Mouse (Mus musculus): ENCODE measurements at regions not wholly inside any gene's neighbourhood (a gene's known extent, or its start where the extent isn't known, plus 50 kb on each side); places are given as distances from the start of the nearest gene placed in this dataset.

GRCm38 (mm10) chr7:50993707-50994106, 394.7 kb downstream of the 4933405O20Rik start:
- WGBS = 49% methylated on average over 1 of the region's 1 CpGs
- no peaks in the 10 kb centered on the region for H3K9me3 ChIP-seq
- no peak overlapping the region for H3K9ac ChIP-seq
- no peaks in the 10 kb centered on the region for H3K27me3 ChIP-seq
- ATAC-seq (ENCODE audit: low FRiP score, low read depth) = no peak
- no peaks in the 10 kb centered on the region for H3K4me1 ChIP-seq
- H3K27ac ChIP-seq = no peak overlapping the region
- no peak overlapping the region for H3K4me3 ChIP-seq
- H3K4me2 ChIP-seq (replicated peaks) = no peak overlapping the region
- no peaks in the 10 kb centered on the region for H3K36me3 ChIP-seq

- WGBS = 83% methylated on average over 3 of the region's 3 CpGs
These were observed 443.1 kb downstream of the 4933405O20Rik start for GRCm38 (mm10) chr7:51041899-51042667.

DNA sequence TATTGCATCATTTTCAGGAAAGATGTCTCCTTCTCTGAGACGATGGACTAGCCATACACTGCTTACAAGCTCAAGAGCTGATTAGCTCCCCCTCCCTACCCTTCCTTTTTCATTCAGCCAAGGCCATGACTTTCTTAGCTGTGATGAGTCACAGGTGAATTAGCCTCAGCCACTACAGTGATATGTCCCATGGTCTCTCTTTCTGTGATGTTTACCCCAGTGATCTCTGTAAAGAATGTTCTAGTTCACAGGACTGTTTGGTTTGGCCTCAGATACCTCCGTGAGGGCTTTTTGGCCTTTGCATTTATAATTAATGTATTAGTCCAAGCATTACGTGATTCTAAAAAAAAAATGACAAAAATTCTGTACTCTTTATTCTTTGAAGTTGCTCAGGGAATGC, 452.5 kb downstream of the 4933405O20Rik start:
- Histone ChIP-seq H3K4me2 (replicated peaks) (no peak overlapping the region), H3K9me3 (no peaks in the 10 kb centered on the region), H3K27me3 (no peaks in the 10 kb centered on the region), H3K27ac (no peak overlapping the region), H3K9ac (no peak overlapping the region), H3K4me3 (no peak overlapping the region), H3K36me3 (no peaks in the 10 kb centered on the region), H3K4me1 (no peaks in the 10 kb centered on the region)
- no peak for ATAC-seq (ENCODE audit: low FRiP score, low read depth)
- WGBS = 86% methylated on average over 3 of the region's 3 CpGs

More at GRCm38 (mm10) chr7:51041899-51042667, 443.1 kb downstream of the 4933405O20Rik start:
- ATAC-seq (ENCODE audit: low FRiP score, low read depth) = no peak
- Histone ChIP-seq H3K4me1 (no peaks in the 10 kb centered on the region), H3K27me3 (no peaks in the 10 kb centered on the region), H3K36me3 (no peaks in the 10 kb centered on the region), H3K4me3 (no peak overlapping the region), H3K27ac (no peak overlapping the region), H3K9ac (no peak overlapping the region), H3K9me3 (no peaks in the 10 kb centered on the region), H3K4me2 (replicated peaks) (no peak overlapping the region)

- Histone ChIP-seq H3K27me3 (no peaks in the 10 kb centered on the region), H3K36me3 (no peaks in the 10 kb centered on the region), H3K27ac (no peak overlapping the region), H3K9me3 (no peaks in the 10 kb centered on the region), H3K4me2 (replicated peaks) (no peak overlapping the region), H3K9ac (no peak overlapping the region), H3K4me3 (no peak overlapping the region), H3K4me1 (no peaks in the 10 kb centered on the region)
- no peak for ATAC-seq (ENCODE audit: low FRiP score, low read depth)
- WGBS = 10% methylated on average over 1 of the region's 1 CpGs
These were observed 442.5 kb upstream of the Ano5 start for GRCm38 (mm10) chr7:51068376-51068775.

DNA sequence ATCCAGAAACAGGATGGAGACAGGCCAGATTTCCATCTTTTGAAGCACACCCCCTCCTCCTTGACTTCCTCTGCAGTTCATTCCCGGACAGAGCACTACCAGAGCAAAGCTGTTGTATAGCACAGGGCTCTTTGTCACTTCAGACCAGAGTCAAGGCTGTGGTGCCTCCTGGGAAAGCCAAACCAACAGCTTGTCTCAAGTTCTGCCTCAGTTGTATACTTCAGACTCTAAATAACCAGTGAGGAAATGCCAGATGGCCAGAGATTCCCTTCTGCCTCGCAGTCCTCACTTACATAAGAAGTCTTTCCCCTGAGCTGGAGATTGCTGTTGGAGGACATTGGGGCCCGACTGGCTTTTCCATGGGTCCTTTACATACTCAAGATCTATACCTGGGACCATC, 417.1 kb upstream of the Ano5 start:
- no peak overlapping the region for H3K4me2 ChIP-seq (replicated peaks)
- no peaks in the 10 kb centered on the region for H3K36me3 ChIP-seq
- H3K9me3 ChIP-seq = no peaks in the 10 kb centered on the region
- no peak overlapping the region for H3K27ac ChIP-seq
- no peak overlapping the region for H3K9ac ChIP-seq
- H3K4me3 ChIP-seq = no peak overlapping the region
- no peaks in the 10 kb centered on the region for H3K4me1 ChIP-seq
- ATAC-seq (ENCODE audit: low FRiP score, low read depth) = no peak
- H3K27me3 ChIP-seq = no peaks in the 10 kb centered on the region
- 67% methylated on average over 3 of the region's 3 CpGs for WGBS

GRCm38 (mm10) chr7:51101166-51101565, 409.7 kb upstream of the Ano5 start:
- 74% methylated on average over 2 of the region's 2 CpGs for whole genome bisulfite sequencing
- Histone ChIP-seq H3K9ac (no peak overlapping the region), H3K27ac (no peak overlapping the region), H3K27me3 (no peaks in the 10 kb centered on the region), H3K4me2 (replicated peaks) (no peak overlapping the region), H3K4me1 (no peaks in the 10 kb centered on the region), H3K4me3 (no peak overlapping the region), H3K36me3 (no peaks in the 10 kb centered on the region), H3K9me3 (no peaks in the 10 kb centered on the region)
- no peak for ATAC-seq (ENCODE audit: low FRiP score, low read depth)

DNA sequence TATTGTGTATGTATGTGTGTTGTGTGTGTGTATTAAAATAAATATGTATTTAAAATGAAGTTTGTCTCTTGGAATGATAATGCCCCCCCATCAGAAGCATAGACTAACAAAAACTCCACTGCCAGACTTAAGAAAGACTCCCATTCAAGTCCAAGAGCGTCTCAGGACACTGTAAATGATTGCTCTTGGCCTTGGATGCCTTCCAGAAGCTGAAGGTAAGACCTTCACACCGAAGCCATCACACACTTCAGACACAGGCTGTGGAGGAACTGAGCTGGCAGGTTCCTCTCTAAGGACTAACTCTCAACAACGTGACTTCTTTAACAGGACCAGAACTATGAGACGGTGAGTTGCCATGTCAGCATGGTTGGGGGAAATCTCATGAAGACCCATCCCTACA, 370.0 kb upstream of the Ano5 start:
- WGBS = 82% methylated on average over 4 of the region's 4 CpGs
- Histone ChIP-seq H3K9me3 (no peaks in the 10 kb centered on the region), H3K27me3 (no peaks in the 10 kb centered on the region), H3K27ac (no peak overlapping the region), H3K4me2 (replicated peaks) (no peak overlapping the region), H3K36me3 (no peaks in the 10 kb centered on the region), H3K9ac (no peak overlapping the region), H3K4me1 (no peaks in the 10 kb centered on the region), H3K4me3 (no peak overlapping the region)
- no peak for ATAC-seq (ENCODE audit: low FRiP score, low read depth)

DNA sequence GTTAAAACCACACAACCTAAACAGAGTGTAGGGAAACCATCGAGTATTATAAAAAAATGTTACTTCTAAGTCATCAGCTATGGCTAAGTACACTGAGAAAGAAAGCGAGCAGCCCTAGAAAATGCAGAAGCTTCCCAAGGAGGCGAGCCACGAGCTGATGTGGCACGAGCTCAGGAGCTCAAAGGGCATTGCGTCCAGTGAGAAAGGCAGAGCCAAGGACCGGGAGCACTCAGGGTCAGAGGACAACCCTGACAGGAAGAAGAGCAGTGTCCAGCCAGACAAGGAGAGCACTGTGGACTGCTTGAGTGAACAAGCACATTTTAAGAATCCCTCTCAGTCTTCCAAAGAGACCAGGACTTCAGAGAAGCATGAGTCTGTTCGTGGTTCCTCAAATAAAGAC, 335.6 kb upstream of the Ano5 start:
- Histone ChIP-seq H3K27me3 (no peaks in the 10 kb centered on the region), H3K9ac (no peak overlapping the region), H3K36me3 (no peaks in the 10 kb centered on the region), H3K9me3 (no peaks in the 10 kb centered on the region), H3K27ac (no peak overlapping the region), H3K4me1 (no peaks in the 10 kb centered on the region), H3K4me3 (no peak overlapping the region), H3K4me2 (replicated peaks) (no peak overlapping the region)
- 90% methylated on average over 8 of the region's 8 CpGs for WGBS
- ATAC-seq (ENCODE audit: low FRiP score, low read depth) = no peak

- ATAC-seq (ENCODE audit: low FRiP score, low read depth) = no peak
- Histone ChIP-seq H3K4me1 (no peaks in the 10 kb centered on the region), H3K9ac (no peak overlapping the region), H3K27me3 (no peaks in the 10 kb centered on the region), H3K4me3 (no peak overlapping the region), H3K4me2 (replicated peaks) (no peak overlapping the region), H3K27ac (no peak overlapping the region), H3K36me3 (no peaks in the 10 kb centered on the region), H3K9me3 (no peaks in the 10 kb centered on the region)
- WGBS = 67% methylated on average over 6 of the region's 6 CpGs
These were observed 295.2 kb upstream of the Ano5 start for GRCm38 (mm10) chr7:51215487-51216232.

DNA sequence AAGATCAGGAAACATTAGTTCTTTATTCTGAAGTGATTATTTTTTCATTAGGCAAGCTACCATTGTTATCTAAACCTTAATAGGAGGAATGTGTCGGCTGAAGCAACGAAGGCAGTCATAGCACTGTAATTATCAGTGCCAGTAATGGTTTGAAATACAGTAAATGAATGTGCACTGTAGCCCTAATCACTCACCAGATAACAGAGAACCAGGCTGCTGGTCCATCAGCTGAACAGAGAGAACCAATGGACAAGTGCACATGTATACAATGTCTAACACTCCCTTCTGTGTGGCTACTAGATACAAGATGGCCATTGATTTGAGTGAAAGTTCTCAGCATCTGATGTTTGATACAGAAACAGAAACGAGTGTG, 294.6 kb upstream of the Ano5 start:
- no peak for ATAC-seq (ENCODE audit: low FRiP score, low read depth)
- Histone ChIP-seq H3K4me2 (replicated peaks) (no peak overlapping the region), H3K27ac (no peak overlapping the region), H3K9me3 (no peaks in the 10 kb centered on the region), H3K4me1 (no peaks in the 10 kb centered on the region), H3K36me3 (no peaks in the 10 kb centered on the region), H3K4me3 (no peak overlapping the region), H3K27me3 (no peaks in the 10 kb centered on the region), H3K9ac (no peak overlapping the region)
- WGBS = 82% methylated on average over 3 of the region's 3 CpGs

DNA sequence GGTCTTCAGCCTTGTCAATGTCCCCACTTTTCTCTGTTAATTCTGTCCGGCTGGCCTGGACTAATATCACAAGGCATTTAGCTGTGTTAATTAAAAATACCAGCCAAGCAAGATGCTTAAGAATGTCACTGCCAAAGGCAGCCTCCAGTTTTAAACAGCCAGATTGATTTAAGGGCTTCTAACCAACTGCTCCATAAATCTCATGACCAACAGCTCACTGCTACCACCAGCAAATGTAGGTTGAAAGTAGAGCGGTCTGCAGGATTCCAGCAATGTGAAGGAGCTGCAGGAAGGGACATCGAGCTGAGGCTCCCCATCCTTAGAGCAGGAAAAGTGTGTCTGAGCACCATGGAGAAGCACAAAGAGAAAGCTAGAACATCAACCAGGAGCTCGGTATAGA, 289.5 kb upstream of the Ano5 start:
- no peak overlapping the region for H3K27ac ChIP-seq
- no peak overlapping the region for H3K4me2 ChIP-seq (replicated peaks)
- H3K9me3 ChIP-seq = no peaks in the 10 kb centered on the region
- no peak overlapping the region for H3K9ac ChIP-seq
- H3K36me3 ChIP-seq = no peaks in the 10 kb centered on the region
- no peaks in the 10 kb centered on the region for H3K4me1 ChIP-seq
- H3K27me3 ChIP-seq = no peaks in the 10 kb centered on the region
- H3K4me3 ChIP-seq = no peak overlapping the region
- ATAC-seq (ENCODE audit: low FRiP score, low read depth) = no peak
- WGBS = 69% methylated on average over 4 of the region's 4 CpGs

GRCm38 (mm10) chr7:51221806-51222205, 289.0 kb upstream of the Ano5 start:
- Histone ChIP-seq H3K9ac (no peak overlapping the region), H3K36me3 (no peaks in the 10 kb centered on the region), H3K4me2 (replicated peaks) (no peak overlapping the region), H3K27ac (no peak overlapping the region), H3K9me3 (no peaks in the 10 kb centered on the region), H3K27me3 (no peaks in the 10 kb centered on the region), H3K4me1 (no peaks in the 10 kb centered on the region), H3K4me3 (no peak overlapping the region)
- 74% methylated on average over 1 of the region's 1 CpGs for WGBS
- no peak for ATAC-seq (ENCODE audit: low FRiP score, low read depth)

GRCm38 (mm10) chr7:51227136-51227535, 283.7 kb upstream of the Ano5 start:
- H3K4me3 ChIP-seq = no peak overlapping the region
- 68% methylated on average over 5 of the region's 5 CpGs for WGBS

More at GRCm38 (mm10) chr7:51227136-51227535, 283.7 kb upstream of the Ano5 start:
- no peak overlapping the region for H3K4me2 ChIP-seq (replicated peaks)
- no peak for ATAC-seq (ENCODE audit: low FRiP score, low read depth)
- H3K27ac ChIP-seq = no peak overlapping the region
- H3K4me1 ChIP-seq = no peaks in the 10 kb centered on the region
- H3K9me3 ChIP-seq = no peaks in the 10 kb centered on the region
- no peaks in the 10 kb centered on the region for H3K36me3 ChIP-seq
- no peak overlapping the region for H3K9ac ChIP-seq
- H3K27me3 ChIP-seq = no peaks in the 10 kb centered on the region

Data from limb, embryonic 13.5 days (tissue).